ENCODE assay signal across 8 mouse cellular contexts in genomic region chr9:118678020-118678750, GRCm38 (mm10).
DNase-seq lines count a peak whose midpoint lies in the region; ATAC-seq lines count a peak whose summit lies in the region.

No protein-coding gene starts in this region.

- no peak for DNase-seq in kidney, adult 8-10 months
- no peak for DNase-seq in hindbrain, embryonic 14.5 days (ENCODE audit: low spot score)
- no peak for DNase-seq in right cerebral cortex, postnatal 25 days
- DNase-seq in gastrocnemius, postnatal 14 days, result no peak
- DNase-seq in cerebellum, adult 9-11 months, result no peak

- H3K4me2 ChIP-seq in kidney, embryonic 16.5 days (replicated peaks; ENCODE audit: low read depth, low read length), result no peak overlapping the region
- H3K4me2 ChIP-seq in hindbrain, embryonic 14.5 days (replicated peaks), result no peak overlapping the region

- H3K4me1 ChIP-seq in kidney, embryonic 16.5 days (ENCODE audit: insufficient read depth, low read length), result 0 out of 2 replicates have a peak, but pooled peaks cover 4% of the 10 kb centered on the region
- peaks cover 12% of the 10 kb centered on the region for H3K4me1 ChIP-seq in hindbrain, embryonic 14.5 days (replicated peaks; ENCODE audit: control insufficient read depth, insufficient read depth, low read length)

- 63% methylated on average over 15 of the region's 15 CpGs for WGBS in kidney, embryonic 16.5 days
- WGBS in hindbrain, embryonic 14.5 days, result 64% methylated on average over 15 of the region's 15 CpGs

- ATAC-seq in kidney, embryonic 16.5 days (ENCODE audit: low FRiP score, low TSS enrichment), result peak; percentile 65
- ATAC-seq in activated CD4-positive, CD25-positive, alpha-beta regulatory T cell, adult 4 months, result peak; percentile 93
- no peak for ATAC-seq in hindbrain, embryonic 14.5 days (ENCODE audit: low FRiP score)
- ATAC-seq in neutrophil, adult 5-6 weeks (ENCODE audit: extremely low read depth, insufficient number of reproducible peaks, low FRiP score, poor library complexity, severe bottlenecking), result peak; percentile 28; the same call in 1 of the 2 replicates

- no peaks in the 10 kb centered on the region for H3K9me3 ChIP-seq in kidney, embryonic 16.5 days (ENCODE audit: low read length)
- H3K9me3 ChIP-seq in hindbrain, embryonic 14.5 days (ENCODE audit: control insufficient read depth, low read length), result no peaks in the 10 kb centered on the region

- H3K27me3 ChIP-seq in kidney, embryonic 16.5 days (ENCODE audit: insufficient read depth, low read length), result no peaks in the 10 kb centered on the region
- no peaks in the 10 kb centered on the region for H3K27me3 ChIP-seq in hindbrain, embryonic 14.5 days (ENCODE audit: control insufficient read depth, insufficient read depth, low read length)

- H3K27ac ChIP-seq in kidney, embryonic 16.5 days (ENCODE audit: low read length), result peak overlapping the region; percentile 21; the same call in 1 of the 2 replicates
- H3K27ac ChIP-seq in hindbrain, embryonic 14.5 days, result peak overlapping the region; percentile 32; the same call in 1 of the 2 replicates

- intact Hi-C loops in gastrocnemius, postnatal 14 days (cut with DNase I; ENCODE audit: low total_unique reads), result no loop called here

- H3K9ac ChIP-seq in kidney, embryonic 16.5 days (replicated peaks; ENCODE audit: low read length), result no peak overlapping the region
- H3K9ac ChIP-seq in hindbrain, embryonic 14.5 days, result no peak overlapping the region

- H3K4me3 ChIP-seq in kidney, embryonic 16.5 days (ENCODE audit: low read length), result no peak overlapping the region
- H3K4me3 ChIP-seq in hindbrain, embryonic 14.5 days (replicated peaks; ENCODE audit: low read length), result no peak overlapping the region

- H3K36me3 ChIP-seq in kidney, embryonic 16.5 days (ENCODE audit: insufficient read depth, low read length), result peaks cover 9% of the 10 kb centered on the region; the same call in 1 of the 2 replicates
- H3K36me3 ChIP-seq in hindbrain, embryonic 14.5 days (replicated peaks; ENCODE audit: control insufficient read depth, insufficient read depth), result no peaks in the 10 kb centered on the region
